Mouse (Mus musculus): Measurements from ENCODE around the gene Olfr921.

Gene Olfr921

DNA sequence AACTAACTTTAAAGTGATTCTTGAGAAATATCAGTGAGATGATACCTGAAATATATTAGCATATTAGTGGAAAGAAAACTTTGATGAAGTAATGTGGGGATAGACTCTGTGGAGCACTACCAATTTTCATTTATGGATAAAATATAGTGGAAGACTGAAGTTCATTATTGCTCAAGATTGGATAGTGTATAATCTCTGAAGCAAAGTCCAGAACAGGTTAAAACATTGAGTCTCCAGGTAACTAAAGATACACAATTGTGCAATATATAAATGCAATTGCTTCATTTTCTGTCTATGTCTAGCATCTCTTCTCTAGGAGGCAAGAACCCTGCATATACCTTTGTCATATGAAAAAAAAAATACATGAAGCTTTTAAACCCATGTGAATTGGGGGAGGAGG lies at the start of gene Olfr921:
Olfr921 (plus strand) TSS at position 301 of the 400 bp plus-strand sequence.
- DNase-seq (ENCODE audit: low spot score in 2 of 2): no peak

DNA sequence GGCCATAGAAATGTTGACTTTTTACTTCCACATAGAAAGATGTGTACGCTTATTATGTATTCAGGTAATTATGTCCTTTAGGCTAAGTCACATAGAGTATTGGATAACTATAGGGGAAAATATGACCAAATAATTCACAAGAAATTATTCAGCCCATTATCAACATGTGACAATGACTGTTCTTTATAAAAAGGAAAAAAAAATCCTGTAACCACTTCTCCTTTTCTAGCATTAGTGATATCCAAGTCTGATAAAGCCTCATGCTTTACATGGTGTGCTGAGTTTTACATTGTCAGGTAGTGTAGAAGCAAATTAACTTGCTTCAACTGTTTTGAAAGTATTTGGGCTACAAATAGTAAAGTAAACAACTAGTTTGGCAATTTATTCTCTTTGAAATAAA lies 48.8 kb upstream of the Olfr921 start:
- DNase-seq (ENCODE audit: low spot score in 2 of 2): no peak

DNA sequence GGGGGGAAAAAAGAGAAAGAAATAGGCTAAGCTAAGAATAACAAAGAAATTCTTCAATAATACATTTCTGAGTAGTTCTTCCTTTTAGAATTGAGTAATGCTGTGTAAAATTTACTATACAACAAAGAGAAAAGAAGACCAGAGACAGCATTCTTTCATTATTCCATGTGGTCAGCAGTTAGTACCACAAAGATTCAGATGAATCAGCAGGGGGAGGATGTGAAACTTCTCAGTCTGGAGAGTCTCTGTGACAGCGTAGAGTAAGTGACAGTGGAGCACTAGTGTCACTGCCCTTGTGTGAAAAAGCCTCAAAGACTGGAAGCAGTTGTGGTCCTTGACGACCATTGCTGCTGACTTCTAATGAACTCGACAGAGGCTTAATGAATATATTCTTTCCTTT lies 44.6 kb upstream of the Olfr921 start:
- no peak for DNase-seq (ENCODE audit: low spot score in 2 of 2)

DNA sequence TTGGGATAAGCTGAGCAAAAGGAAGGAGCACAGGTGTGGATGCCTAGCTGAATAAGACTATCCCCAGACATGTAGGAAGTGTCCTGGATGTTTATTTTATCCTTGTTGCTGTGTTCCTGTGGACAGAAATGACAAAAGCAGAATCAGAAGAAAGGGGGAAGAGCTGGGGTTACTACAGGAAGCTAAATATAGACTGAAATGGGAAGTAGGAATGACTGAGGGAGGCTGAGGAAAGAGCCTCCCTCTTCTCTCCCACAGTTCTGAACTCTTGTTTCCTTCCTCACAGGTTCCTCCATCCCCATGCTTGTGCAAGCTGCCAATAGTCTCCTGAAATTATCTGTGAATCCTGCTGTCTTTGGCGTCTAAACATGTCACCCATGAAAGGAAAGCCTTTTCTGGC lies 31.5 kb upstream of the Olfr921 start:
- no peak for DNase-seq (ENCODE audit: low spot score in 2 of 2)

DNA sequence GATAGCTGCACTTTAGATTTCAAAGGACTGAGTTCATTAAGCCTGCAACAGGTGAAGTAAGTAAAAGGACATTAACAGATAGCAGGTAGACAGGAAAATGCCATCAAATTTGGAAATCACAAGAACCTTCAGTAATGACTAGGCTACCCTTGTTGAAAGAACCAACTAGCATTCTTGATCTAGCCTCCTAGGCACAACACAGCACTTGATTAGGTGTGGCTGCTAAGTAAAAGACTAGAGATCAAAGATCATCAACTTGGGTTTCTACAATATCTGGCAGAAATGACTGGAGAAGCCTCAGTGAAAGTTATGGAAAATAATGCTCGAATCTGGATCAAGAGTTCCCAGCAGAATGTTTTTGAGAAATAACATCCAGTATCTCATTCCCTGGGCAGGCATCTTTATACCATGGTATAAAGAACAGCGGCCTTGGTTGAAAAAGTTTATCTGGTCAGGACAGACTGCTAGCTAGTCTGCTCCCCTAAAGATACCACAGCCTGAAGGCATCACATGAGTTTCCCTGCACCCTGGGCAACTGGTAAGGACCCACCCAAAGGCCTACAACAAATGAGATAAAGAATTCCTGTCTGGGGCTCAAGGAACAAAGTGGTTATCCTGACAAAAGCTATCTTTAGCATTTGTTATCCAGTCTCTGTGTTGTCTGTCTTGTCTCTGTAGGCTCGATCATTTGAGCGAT lies 28.1 kb upstream of the Olfr921 start:
- no peak for DNase-seq (ENCODE audit: low spot score in 2 of 2)

DNA sequence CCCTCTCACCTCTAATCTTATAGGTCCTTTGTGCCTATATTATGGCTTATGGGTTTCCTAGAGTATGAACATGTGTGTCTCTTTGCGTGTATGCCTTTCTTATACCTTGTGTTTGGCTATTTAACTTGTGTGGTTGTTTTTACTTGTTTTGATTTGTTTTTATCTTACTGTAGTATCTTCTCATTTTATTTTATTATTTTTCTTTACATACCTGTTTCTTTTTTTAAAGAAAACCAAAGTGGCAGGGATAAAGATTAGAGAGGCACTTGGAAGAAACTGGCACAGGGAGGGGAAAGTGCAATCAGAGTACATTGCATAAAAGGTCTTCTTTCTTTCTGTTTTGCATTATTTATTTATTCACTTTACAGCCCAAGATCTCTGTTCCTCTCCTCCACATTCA lies 20.9 kb upstream of the Olfr921 start, which contains the start of gene Olfr920:
Olfr920 (plus strand) TSS at position 301 of the 400 bp plus-strand sequence.
- DNase-seq (ENCODE audit: low spot score in 2 of 2): no peak

DNA sequence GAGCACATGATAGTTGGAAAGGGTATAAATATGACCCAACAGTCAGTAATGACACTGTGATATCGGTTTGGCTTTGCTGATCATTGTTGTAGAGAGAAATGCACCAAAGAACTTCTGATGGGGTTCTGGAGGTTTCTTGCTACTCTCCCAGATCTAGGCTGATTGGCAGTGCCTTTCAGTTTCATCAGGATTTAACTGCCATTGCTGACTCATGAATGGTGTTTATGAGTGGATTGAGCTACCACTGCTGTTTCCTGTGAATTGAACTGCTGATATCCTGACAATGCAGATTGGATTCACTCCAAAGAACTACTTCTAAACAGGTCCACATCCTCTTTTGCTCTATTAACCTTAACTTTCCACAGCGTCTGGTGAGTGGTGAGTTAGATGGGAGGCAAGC lies 19.8 kb downstream of the Olfr921 start:
- no peak for DNase-seq (ENCODE audit: low spot score in 2 of 2)

DNA sequence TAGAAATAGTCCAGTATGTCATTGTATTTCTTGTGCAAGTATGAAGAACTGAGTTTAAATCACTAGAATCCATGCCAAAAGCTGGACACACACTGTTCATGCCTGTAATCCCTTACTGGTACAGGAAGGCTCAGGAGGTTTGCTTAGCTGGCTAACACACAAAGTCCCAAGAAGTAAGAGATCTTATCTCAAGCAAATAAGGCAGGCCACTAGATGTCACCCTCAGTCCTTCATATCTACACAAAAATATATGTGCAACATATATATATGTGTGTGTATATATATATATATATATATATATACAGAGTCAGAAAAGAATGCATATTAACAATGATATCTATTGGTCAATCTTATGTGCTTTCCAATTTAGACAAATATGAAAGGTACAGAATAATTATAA lies 32.8 kb downstream of the Olfr921 start:
- no peak for DNase-seq (ENCODE audit: low spot score in 2 of 2)

DNA sequence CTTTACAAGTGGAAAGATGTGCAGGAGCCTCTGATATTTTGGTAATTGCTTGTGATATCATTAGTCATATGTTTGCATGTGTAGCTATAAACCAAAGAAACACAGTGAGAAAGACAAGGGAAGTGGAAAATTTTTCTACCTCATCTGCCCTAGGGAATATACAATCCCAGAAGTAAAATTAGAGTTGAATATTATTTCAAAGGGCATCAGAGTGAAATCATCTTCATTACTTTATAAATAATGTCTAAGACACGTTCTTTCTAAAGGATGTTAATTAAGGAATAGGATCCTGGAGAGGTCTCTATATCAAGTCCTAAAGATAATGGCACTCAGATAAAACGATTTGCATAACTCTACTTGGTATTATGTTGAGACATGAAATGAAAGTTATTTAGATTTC lies 41.4 kb downstream of the Olfr921 start, which contains the start of gene Olfr922:
Olfr922 (plus strand) TSS at position 301 of the 400 bp plus-strand sequence.
- DNase-seq (ENCODE audit: low spot score in 2 of 2): no peak

DNA sequence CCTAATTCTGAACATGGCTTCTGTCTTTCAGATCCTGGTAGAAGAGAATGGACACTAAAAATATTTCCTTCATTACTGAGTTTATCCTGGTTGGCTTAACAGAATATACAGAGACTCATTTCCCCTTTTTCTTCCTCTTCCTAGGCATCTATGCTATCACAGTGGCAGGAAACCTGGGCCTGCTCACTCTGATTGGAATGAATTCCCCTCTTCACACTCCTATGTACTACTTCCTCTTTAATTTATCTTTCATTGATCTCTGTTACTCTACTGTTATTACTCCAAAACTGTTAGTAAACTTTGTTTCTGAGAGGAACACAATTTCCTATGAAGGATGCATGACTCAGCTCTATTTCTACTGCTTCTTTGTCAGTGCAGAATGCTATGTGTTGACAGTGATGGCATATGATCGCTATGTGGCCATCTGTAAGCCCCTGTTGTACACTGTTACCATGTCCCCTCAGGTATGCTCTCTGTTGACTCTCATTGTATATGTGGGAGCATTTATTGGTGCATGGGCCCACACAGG lies 42.7 kb downstream of the Olfr921 start:
- DNase-seq (ENCODE audit: low spot score in 2 of 2): no peak

DNA sequence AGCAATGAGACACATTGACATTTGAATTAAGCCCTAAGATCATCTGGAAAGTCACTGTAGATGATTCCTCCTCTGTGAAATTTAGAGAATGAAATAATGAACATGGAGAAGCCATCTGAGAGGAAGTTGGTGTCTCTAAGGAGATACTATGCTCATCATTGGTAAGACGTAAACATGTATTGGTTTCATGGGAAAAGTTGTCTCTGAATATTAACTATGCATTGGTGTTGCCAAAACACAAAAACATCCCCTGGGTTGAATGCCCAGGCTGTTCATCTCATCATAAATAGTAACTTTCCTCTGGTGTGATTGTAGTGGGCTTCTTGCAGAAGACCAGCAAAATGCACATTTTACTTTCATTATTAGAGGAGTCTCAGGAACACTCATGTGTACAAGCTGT lies 53.4 kb downstream of the Olfr921 start, which contains the start of gene Olfr923:
Olfr923 (plus strand) TSS at position 301 of the 400 bp plus-strand sequence.
- DNase-seq (ENCODE audit: low spot score in 2 of 2): no peak
